Mouse (Mus musculus) neural tube, embryonic 15.5 days (tissue): ENCODE measurements at regions not wholly inside any gene's neighbourhood (a gene's known extent, or its start where the extent isn't known, plus 50 kb on each side); places are given as distances from the start of the nearest gene placed in this dataset.

ENCODE experiments used
- ATAC-seq: fragments of 200-750 bp; cut with Nextera tagmentation; 2 replicates; pipeline ENCODE4 v1.8.0; 2017; ENCODE audit warnings: mild to moderate bottlenecking, moderate TSS enrichment, moderate library complexity; ENCODE audit not compliant: low FRiP score
- H3K27ac ChIP-seq: fragments of 300-500 bp; sonication (generic); replicated peaks from 2 replicates; pipeline ENCODE4 v1.5.1; 2015; ENCODE audit warnings: mild to moderate bottlenecking, inconsistent platforms
- H3K27me3 ChIP-seq: fragments of 300-500 bp; sonication (generic); replicated peaks from 2 replicates; pipeline ENCODE4 v1.6.1; 2015; ENCODE audit warnings: inconsistent platforms
- H3K36me3 ChIP-seq: fragments of 300-500 bp; sonication (generic); 2 replicates; pipeline ENCODE4 v1.6.1; 2015; ENCODE audit warnings: inconsistent platforms
- H3K4me1 ChIP-seq: fragments of 300-500 bp; sonication (generic); 2 replicates; pipeline ENCODE4 v1.6.1; 2015; ENCODE audit warnings: inconsistent platforms
- H3K4me2 ChIP-seq: fragments of 300-500 bp; sonication (generic); 2 replicates; pipeline ENCODE4 v1.6.1; 2015; ENCODE audit warnings: inconsistent platforms, mild to moderate bottlenecking, moderate library complexity
- H3K4me3 ChIP-seq: fragments of 300-500 bp; sonication (generic); replicated peaks from 2 replicates; pipeline ENCODE4 v1.5.1; 2015; ENCODE audit warnings: mild to moderate bottlenecking, inconsistent platforms
- H3K9ac ChIP-seq: fragments of 300-500 bp; sonication (generic); replicated peaks from 2 replicates; pipeline ENCODE4 v1.6.1; 2015; ENCODE audit warnings: mild to moderate bottlenecking, inconsistent platforms
- H3K9me3 ChIP-seq: fragments of 300-500 bp; sonication (generic); replicated peaks from 2 replicates; pipeline ENCODE4 v1.6.1; 2016; ENCODE audit warnings: inconsistent platforms
- WGBS: fragments of 180-500 bp; shearing (Covaris S2); methylation state at CpG from one replicate; pipeline ENCODE4 v1.1.7; 2015; ENCODE audit warnings: mixed read lengths; 5-methylcytosine and 5-hydroxymethylcytosine counted together

- ATAC-seq: no peak
These were observed 169.8 kb upstream of the Xrcc4 start for GRCm38 (mm10) chr13:90259071-90259742.

GRCm38 (mm10) chr13:90252981-90253380 lies 163.6 kb upstream of the Xrcc4 start:
- ATAC-seq: no peak
- Histone ChIP-seq H3K27me3 (no peaks in the 10 kb centered on the region), H3K4me3 (no peak overlapping the region), H3K9me3 (no peaks in the 10 kb centered on the region), H3K27ac (no peak overlapping the region), H3K4me1 (no peaks in the 10 kb centered on the region), H3K9ac (no peak overlapping the region), H3K4me2 (no peak overlapping the region), H3K36me3 (no peaks in the 10 kb centered on the region)
- 32% methylated on average over 1 of the region's 1 CpGs for WGBS

More at GRCm38 (mm10) chr13:90259071-90259742, 169.8 kb upstream of the Xrcc4 start:
- Histone ChIP-seq H3K36me3 (no peaks in the 10 kb centered on the region), H3K4me1 (no peaks in the 10 kb centered on the region), H3K4me3 (no peak overlapping the region), H3K27ac (no peak overlapping the region), H3K4me2 (no peak overlapping the region), H3K9ac (no peak overlapping the region), H3K27me3 (no peaks in the 10 kb centered on the region), H3K9me3 (no peaks in the 10 kb centered on the region)
- 89% methylated on average over 3 of the region's 3 CpGs for WGBS

GRCm38 (mm10) chr13:90245997-90246765 lies 156.8 kb upstream of the Xrcc4 start:
- H3K4me3 ChIP-seq: no peak overlapping the region
- 81% methylated on average over 6 of the region's 6 CpGs for WGBS

GRCm38 (mm10) chr13:90238331-90238730 lies 148.9 kb upstream of the Xrcc4 start:
- Histone ChIP-seq H3K4me2 (no peak overlapping the region), H3K9ac (no peak overlapping the region), H3K4me1 (0 out of 2 replicates have a peak, but pooled peaks cover 3% of the 10 kb centered on the region), H3K9me3 (no peaks in the 10 kb centered on the region), H3K27ac (no peak overlapping the region), H3K36me3 (no peaks in the 10 kb centered on the region), H3K27me3 (no peaks in the 10 kb centered on the region), H3K4me3 (no peak overlapping the region)
- WGBS: 26% methylated on average over 4 of the region's 4 CpGs
- ATAC-seq: no peak

More at GRCm38 (mm10) chr13:90245997-90246765, 156.8 kb upstream of the Xrcc4 start:
- Histone ChIP-seq H3K9me3 (no peaks in the 10 kb centered on the region), H3K9ac (no peak overlapping the region), H3K27me3 (no peaks in the 10 kb centered on the region), H3K36me3 (no peaks in the 10 kb centered on the region), H3K4me1 (no peaks in the 10 kb centered on the region), H3K27ac (no peak overlapping the region), H3K4me2 (no peak overlapping the region)
- no peak for ATAC-seq

GRCm38 (mm10) chr13:90233986-90234385 lies 144.6 kb upstream of the Xrcc4 start:
- ATAC-seq: no peak
- H3K27me3 ChIP-seq: no peaks in the 10 kb centered on the region
- H3K4me2 ChIP-seq: no peak overlapping the region
- H3K9ac ChIP-seq: no peak overlapping the region
- no peaks in the 10 kb centered on the region for H3K36me3 ChIP-seq
- H3K27ac ChIP-seq: no peak overlapping the region
- WGBS: 93% methylated on average over 1 of the region's 1 CpGs
- no peak overlapping the region for H3K4me3 ChIP-seq
- no peaks in the 10 kb centered on the region for H3K9me3 ChIP-seq
- 0 out of 2 replicates have a peak, but pooled peaks cover 3% of the 10 kb centered on the region for H3K4me1 ChIP-seq

GRCm38 (mm10) chr13:90233561-90233960 lies 144.2 kb upstream of the Xrcc4 start:
- 0 out of 2 replicates have a peak, but pooled peaks cover 2% of the 10 kb centered on the region for H3K4me1 ChIP-seq
- ATAC-seq: no peak

GRCm38 (mm10) chr13:90229106-90229505 lies 139.7 kb upstream of the Xrcc4 start:
- Histone ChIP-seq H3K27me3 (no peaks in the 10 kb centered on the region), H3K9me3 (no peaks in the 10 kb centered on the region), H3K9ac (no peak overlapping the region), H3K4me1 (no peaks in the 10 kb centered on the region), H3K36me3 (no peaks in the 10 kb centered on the region), H3K4me3 (no peak overlapping the region), H3K4me2 (no peak overlapping the region), H3K27ac (no peak overlapping the region)
- ATAC-seq: no peak
- WGBS: 89% methylated on average over 2 of the region's 2 CpGs

More at GRCm38 (mm10) chr13:90233561-90233960, 144.2 kb upstream of the Xrcc4 start:
- Histone ChIP-seq H3K9me3 (no peaks in the 10 kb centered on the region), H3K4me3 (no peak overlapping the region), H3K4me2 (no peak overlapping the region), H3K27me3 (no peaks in the 10 kb centered on the region), H3K27ac (no peak overlapping the region), H3K36me3 (no peaks in the 10 kb centered on the region), H3K9ac (no peak overlapping the region)
- WGBS: 92% methylated on average over 3 of the region's 3 CpGs

- no peaks in the 10 kb centered on the region for H3K36me3 ChIP-seq
- no peak for ATAC-seq
- WGBS: 73% methylated on average over 2 of the region's 2 CpGs
- no peaks in the 10 kb centered on the region for H3K27me3 ChIP-seq
- no peak overlapping the region for H3K4me2 ChIP-seq
- no peak overlapping the region for H3K4me3 ChIP-seq
- H3K9me3 ChIP-seq: no peaks in the 10 kb centered on the region
- H3K27ac ChIP-seq: no peak overlapping the region
- no peaks in the 10 kb centered on the region for H3K4me1 ChIP-seq
- H3K9ac ChIP-seq: no peak overlapping the region
These were observed 136.8 kb upstream of the Xrcc4 start for GRCm38 (mm10) chr13:90226212-90226611.

- ATAC-seq: no peak
- Histone ChIP-seq H3K27ac (no peak overlapping the region), H3K9me3 (no peaks in the 10 kb centered on the region), H3K4me2 (no peak overlapping the region), H3K4me3 (no peak overlapping the region), H3K9ac (no peak overlapping the region), H3K4me1 (no peaks in the 10 kb centered on the region), H3K27me3 (no peaks in the 10 kb centered on the region), H3K36me3 (no peaks in the 10 kb centered on the region)
These were observed 123.0 kb upstream of the Xrcc4 start for GRCm38 (mm10) chr13:90212390-90212789.

GRCm38 (mm10) chr13:90207875-90208274 lies 118.5 kb upstream of the Xrcc4 start:
- Histone ChIP-seq H3K4me2 (no peak overlapping the region), H3K4me1 (no peaks in the 10 kb centered on the region), H3K9me3 (no peaks in the 10 kb centered on the region), H3K27ac (no peak overlapping the region), H3K9ac (no peak overlapping the region), H3K27me3 (no peaks in the 10 kb centered on the region), H3K36me3 (no peaks in the 10 kb centered on the region), H3K4me3 (no peak overlapping the region)
- ATAC-seq: no peak
